Mouse (Mus musculus) liver, adult 2 months (tissue): ENCODE measurements at regions not wholly inside any gene's neighbourhood (a gene's known extent, or its start where the extent isn't known, plus 50 kb on each side); places are given as distances from the start of the nearest gene placed in this dataset.

Experiments used
- CTCF ChIP-seq: fragments of 200-500 bp; IDR thresholded peaks from 2 replicates; pipeline ENCODE4 v1.5.1; 2011; ENCODE audit warnings: low read depth, low read length, control low read depth
- POLR2A ChIP-seq: fragments of 200-500 bp; IDR thresholded peaks from 2 replicates; pipeline ENCODE4 v1.6.1; 2011; ENCODE audit warnings: low read length, control low read depth; ENCODE audit not compliant: insufficient read depth; ENCODE audit errors: extremely low read depth

- TF ChIP-seq CTCF (no peak), POLR2A (no peak)
Measured at GRCm38 (mm10) chr9:25389351-25389750, 92.0 kb upstream of the Eepd1 start.
